Mouse (Mus musculus): ENCODE data around the gene Ankrd39.
A peak's percentile ranks its signal among the peaks of the same experiment; 100 is the strongest.

- 0 out of 2 replicates have a peak, but pooled peaks have one; percentile 35 for TF ChIP-seq POLR2A (IDR thresholded peaks at IDR 0.05; ENCODE audit: insufficient read depth, low read depth, low read length)
- peak; percentile 7; the same call in 1 of the 2 replicates for TF ChIP-seq CTCF (IDR thresholded peaks at IDR 0.05)
- no peak for TF ChIP-seq EP300 (IDR thresholded peaks at IDR 0.05; ENCODE audit: insufficient read depth, low read depth, low read length)
Measured at GRCm38 (mm10) chr1:36557457-36558011, 10.3 kb upstream of the Ankrd39 start.
